Mouse (Mus musculus): ENCODE results near the gene Gas7. TPM values are rescaled to one million over a fixed set of nuclear protein-coding genes. Genes with fewer than 3 reads are reported as not detected.

The Gas7 gene
- polyA plus RNA-seq, 1 experiment from 2014 or later, result 53.5 TPM

DNA sequence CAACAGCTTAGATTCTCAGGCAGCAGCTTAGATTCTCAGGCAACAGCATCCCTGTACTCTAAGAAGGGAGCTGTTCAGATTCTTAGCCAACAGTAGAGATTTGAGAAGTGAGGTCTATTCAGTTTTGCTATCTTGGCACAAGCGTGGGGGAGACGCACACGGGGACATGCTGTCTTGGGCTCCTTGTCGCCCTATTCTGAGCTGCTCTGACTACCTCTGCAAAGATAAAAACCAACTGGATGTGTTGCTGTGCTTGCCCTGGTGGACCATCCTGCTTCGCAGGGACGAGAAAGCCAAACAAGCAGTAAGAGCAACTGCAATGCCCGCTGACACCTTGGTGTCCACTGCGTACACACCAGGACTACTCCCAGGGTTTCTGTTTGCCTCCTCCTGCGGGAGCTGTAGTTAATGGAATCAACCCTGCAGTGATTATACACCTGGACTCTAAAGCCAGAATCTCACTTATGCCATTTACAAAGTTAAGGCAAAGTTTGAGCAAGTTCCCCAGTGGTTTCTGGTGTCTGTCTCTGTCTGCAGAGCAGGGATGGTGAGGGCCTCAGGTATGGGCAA lies 198.4 kb downstream of the Gas7 start:
- Histone ChIP-seq H3K4me2 (ENCODE audit: low read length) (no peak overlapping the region), H3K27ac (ENCODE audit: low read length) (no peak overlapping the region), H3K9ac (ENCODE audit: low read depth, low read length) (no peak overlapping the region), H3K4me3 (ENCODE audit: low read depth, low read length) (no peak overlapping the region), H3K36me3 (ENCODE audit: control insufficient read depth, insufficient read depth, low read length) (no peaks in the 10 kb centered on the region), H3K9me3 (replicated peaks; ENCODE audit: control insufficient read depth, low read length, poor library complexity, severe bottlenecking) (no peaks in the 10 kb centered on the region), H3K27me3 (ENCODE audit: control insufficient read depth, insufficient read depth, low read depth, low read length) (no peaks in the 10 kb centered on the region), H3K4me1 (ENCODE audit: control insufficient read depth, insufficient read depth, low read length) (peaks cover 17% of the 10 kb centered on the region)
- no peak for ATAC-seq
- WGBS, result 90% methylated on average over 9 of the region's 9 CpGs

DNA sequence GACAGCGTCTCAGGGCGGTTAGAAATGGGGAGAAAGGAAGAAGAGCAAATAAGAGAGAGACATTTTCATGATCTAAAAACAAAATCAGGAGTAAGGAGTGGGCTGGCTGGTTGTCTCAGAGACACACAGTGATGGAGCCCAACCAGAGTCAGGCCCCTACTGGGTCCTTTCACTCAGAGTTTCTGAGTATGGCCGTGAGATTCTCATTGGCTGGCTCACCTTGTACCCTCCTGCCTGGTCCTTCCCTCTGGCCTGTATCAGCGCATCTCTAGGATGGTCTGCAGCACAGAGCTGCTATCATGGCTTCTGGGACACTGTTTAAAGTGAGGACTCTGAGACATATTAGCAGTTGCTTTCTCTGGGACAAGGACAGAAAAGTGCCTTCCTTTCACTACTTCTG lies 199.3 kb downstream of the Gas7 start:
- peaks cover 17% of the 10 kb centered on the region for H3K4me1 ChIP-seq (ENCODE audit: control insufficient read depth, insufficient read depth, low read length)
- 82% methylated on average over 4 of the region's 4 CpGs for WGBS
- H3K27ac ChIP-seq (ENCODE audit: low read length), result no peak overlapping the region
- no peak for ATAC-seq
- no peak overlapping the region for H3K9ac ChIP-seq (ENCODE audit: low read depth, low read length)
- no peaks in the 10 kb centered on the region for H3K9me3 ChIP-seq (replicated peaks; ENCODE audit: control insufficient read depth, low read length, poor library complexity, severe bottlenecking)
- H3K27me3 ChIP-seq (ENCODE audit: control insufficient read depth, insufficient read depth, low read depth, low read length), result no peaks in the 10 kb centered on the region
- H3K4me2 ChIP-seq (ENCODE audit: low read length), result no peak overlapping the region
- H3K36me3 ChIP-seq (ENCODE audit: control insufficient read depth, insufficient read depth, low read length), result no peaks in the 10 kb centered on the region
- no peak overlapping the region for H3K4me3 ChIP-seq (ENCODE audit: low read depth, low read length)

DNA sequence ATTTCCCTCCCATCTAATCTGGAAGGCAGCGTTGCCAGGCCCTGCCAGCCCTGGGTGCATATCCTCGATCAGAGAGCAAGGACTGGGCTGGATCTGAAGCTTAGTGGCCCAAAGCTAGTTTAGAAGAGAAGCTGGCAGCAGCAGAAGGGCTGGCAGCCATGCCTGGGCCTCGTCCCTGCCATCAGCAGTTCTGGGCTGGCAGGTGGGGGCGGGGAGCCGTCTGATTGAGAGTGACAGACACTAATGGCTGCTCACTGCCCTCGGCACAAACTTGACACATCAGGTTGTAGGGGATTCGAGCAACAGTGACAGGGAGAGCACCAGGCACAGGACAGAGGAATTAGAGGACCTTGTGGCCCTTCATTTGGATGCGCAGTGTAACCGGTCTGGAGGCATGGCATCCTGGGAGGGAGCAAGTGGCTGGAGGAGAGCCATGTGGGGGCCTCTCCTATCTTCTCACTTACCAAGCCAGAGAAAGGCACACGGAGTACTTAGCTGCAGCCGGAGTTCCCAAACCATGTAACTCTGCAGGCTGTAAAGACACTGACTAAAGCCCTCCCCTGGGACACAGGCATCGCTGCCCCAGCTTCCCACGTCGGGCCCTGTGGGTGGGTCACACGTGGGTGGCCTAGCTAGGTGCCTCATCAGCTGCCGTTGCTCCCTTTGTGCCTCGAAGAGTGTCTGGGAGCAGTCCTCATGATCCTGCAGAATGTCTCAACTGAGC lies 200.2 kb downstream of the Gas7 start:
- H3K4me1 ChIP-seq (ENCODE audit: control insufficient read depth, insufficient read depth, low read length), result peaks cover 17% of the 10 kb centered on the region
- WGBS, result 70% methylated on average over 17 of the region's 17 CpGs
- no peak overlapping the region for H3K4me3 ChIP-seq (ENCODE audit: low read depth, low read length)
- no peaks in the 10 kb centered on the region for H3K36me3 ChIP-seq (ENCODE audit: control insufficient read depth, insufficient read depth, low read length)
- H3K27ac ChIP-seq (ENCODE audit: low read length), result no peak overlapping the region
- no peaks in the 10 kb centered on the region for H3K9me3 ChIP-seq (replicated peaks; ENCODE audit: control insufficient read depth, low read length, poor library complexity, severe bottlenecking)
- H3K9ac ChIP-seq (ENCODE audit: low read depth, low read length), result no peak overlapping the region
- H3K4me2 ChIP-seq (ENCODE audit: low read length), result no peak overlapping the region
- H3K27me3 ChIP-seq (ENCODE audit: control insufficient read depth, insufficient read depth, low read depth, low read length), result no peaks in the 10 kb centered on the region
- no peak for ATAC-seq

DNA sequence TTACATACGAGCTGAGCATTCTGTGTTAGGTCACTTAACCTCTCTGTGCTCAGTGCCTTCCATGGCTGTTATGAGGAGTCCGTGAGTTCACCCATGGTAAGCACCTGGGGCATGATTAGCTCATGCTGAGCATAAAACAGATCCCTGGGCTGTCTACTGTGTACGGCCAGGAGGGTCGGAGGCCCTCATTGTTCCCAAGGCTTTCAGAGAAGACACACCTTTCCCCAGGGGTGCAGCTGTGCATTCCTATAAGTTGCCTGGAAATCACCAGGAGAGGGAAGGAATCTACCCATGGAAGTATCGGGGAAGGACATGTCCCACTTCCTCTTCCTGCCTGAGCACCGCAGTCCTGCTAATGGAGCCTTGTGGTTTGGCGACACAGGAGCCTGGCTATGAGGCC lies 201.1 kb downstream of the Gas7 start:
- Histone ChIP-seq H3K27ac (ENCODE audit: low read length) (no peak overlapping the region), H3K4me3 (ENCODE audit: low read depth, low read length) (no peak overlapping the region), H3K9me3 (replicated peaks; ENCODE audit: control insufficient read depth, low read length, poor library complexity, severe bottlenecking) (no peaks in the 10 kb centered on the region), H3K27me3 (ENCODE audit: control insufficient read depth, insufficient read depth, low read depth, low read length) (no peaks in the 10 kb centered on the region), H3K36me3 (ENCODE audit: control insufficient read depth, insufficient read depth, low read length) (no peaks in the 10 kb centered on the region), H3K4me2 (ENCODE audit: low read length) (no peak overlapping the region), H3K4me1 (ENCODE audit: control insufficient read depth, insufficient read depth, low read length) (peaks cover 17% of the 10 kb centered on the region), H3K9ac (ENCODE audit: low read depth, low read length) (no peak overlapping the region)
- ATAC-seq, result no peak
- 77% methylated on average over 7 of the region's 7 CpGs for WGBS

DNA sequence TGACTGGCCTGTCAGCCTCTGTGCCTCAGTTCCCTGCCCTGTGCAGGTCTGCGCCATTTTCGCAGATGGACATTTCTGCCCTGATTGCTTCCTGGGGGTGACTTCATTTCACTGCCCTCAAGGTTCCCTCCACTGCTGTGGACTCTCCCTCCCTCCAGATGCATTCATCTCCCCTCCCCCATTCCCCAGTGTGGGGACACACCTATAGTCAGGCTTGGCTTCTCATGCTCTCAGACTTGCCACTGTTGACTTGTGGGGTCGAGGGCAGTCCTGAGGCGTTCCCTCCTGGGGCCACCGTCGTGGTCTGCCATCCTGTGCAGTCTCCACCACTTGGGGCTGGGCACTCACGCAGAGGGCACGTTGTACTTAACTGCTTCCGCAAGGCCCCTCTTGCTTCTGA lies 201.6 kb downstream of the Gas7 start:
- no peaks in the 10 kb centered on the region for H3K9me3 ChIP-seq (replicated peaks; ENCODE audit: control insufficient read depth, low read length, poor library complexity, severe bottlenecking)
- H3K27me3 ChIP-seq (ENCODE audit: control insufficient read depth, insufficient read depth, low read depth, low read length), result no peaks in the 10 kb centered on the region
- no peak overlapping the region for H3K4me3 ChIP-seq (ENCODE audit: low read depth, low read length)
- H3K4me2 ChIP-seq (ENCODE audit: low read length), result no peak overlapping the region
- no peak overlapping the region for H3K9ac ChIP-seq (ENCODE audit: low read depth, low read length)
- no peak for ATAC-seq
- H3K27ac ChIP-seq (ENCODE audit: low read length), result no peak overlapping the region
- 88% methylated on average over 9 of the region's 9 CpGs for WGBS
- peaks cover 17% of the 10 kb centered on the region for H3K4me1 ChIP-seq (ENCODE audit: control insufficient read depth, insufficient read depth, low read length)
- no peaks in the 10 kb centered on the region; the same call in 1 of the 2 replicates for H3K36me3 ChIP-seq (ENCODE audit: control insufficient read depth, insufficient read depth, low read length)

DNA sequence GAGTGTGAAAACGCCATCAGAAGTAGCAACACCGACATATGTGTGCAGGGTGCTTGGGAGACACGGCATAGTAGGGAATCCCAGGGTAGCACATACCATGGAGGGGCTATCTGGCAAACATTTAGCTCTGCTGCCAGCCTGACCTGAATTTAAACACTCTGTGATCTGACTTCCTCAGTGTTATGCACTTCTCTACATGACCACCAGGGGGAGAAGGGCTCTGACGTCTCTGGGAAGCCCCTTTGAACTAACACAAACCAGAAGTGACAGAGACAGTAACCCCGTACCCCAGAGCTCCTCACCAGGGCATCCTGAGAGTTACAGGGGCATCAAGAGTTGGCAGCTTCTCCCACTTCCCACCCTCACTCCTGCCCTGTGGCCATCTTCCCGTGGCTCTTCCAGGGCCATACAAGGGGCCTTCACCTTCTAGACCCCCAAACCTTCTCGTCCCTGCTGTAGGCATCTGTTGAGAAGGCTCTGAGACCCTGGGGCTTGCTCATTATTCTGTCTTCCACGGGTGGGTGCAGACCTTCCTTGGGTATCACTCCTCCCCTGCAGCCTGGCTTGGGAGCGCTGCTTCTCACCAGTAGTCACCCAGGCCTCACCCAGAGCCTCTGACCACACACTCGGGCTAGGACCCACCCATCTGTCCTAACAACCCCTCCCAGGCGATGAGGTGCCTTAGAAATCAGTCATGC lies 202.6 kb downstream of the Gas7 start:
- H3K9me3 ChIP-seq (replicated peaks; ENCODE audit: control insufficient read depth, low read length, poor library complexity, severe bottlenecking), result no peaks in the 10 kb centered on the region
- H3K9ac ChIP-seq (ENCODE audit: low read depth, low read length), result no peak overlapping the region
- H3K27me3 ChIP-seq (ENCODE audit: control insufficient read depth, insufficient read depth, low read depth, low read length), result no peaks in the 10 kb centered on the region
- no peaks in the 10 kb centered on the region; the same call in 1 of the 2 replicates for H3K36me3 ChIP-seq (ENCODE audit: control insufficient read depth, insufficient read depth, low read length)
- no peak overlapping the region for H3K27ac ChIP-seq (ENCODE audit: low read length)
- H3K4me1 ChIP-seq (ENCODE audit: control insufficient read depth, insufficient read depth, low read length), result peaks cover 9% of the 10 kb centered on the region
- H3K4me2 ChIP-seq (ENCODE audit: low read length), result no peak overlapping the region
- no peak overlapping the region for H3K4me3 ChIP-seq (ENCODE audit: low read depth, low read length)
- ATAC-seq, result peak; percentile 39; the same call in 1 of the 2 replicates
- 46% methylated on average over 11 of the region's 11 CpGs for WGBS

DNA sequence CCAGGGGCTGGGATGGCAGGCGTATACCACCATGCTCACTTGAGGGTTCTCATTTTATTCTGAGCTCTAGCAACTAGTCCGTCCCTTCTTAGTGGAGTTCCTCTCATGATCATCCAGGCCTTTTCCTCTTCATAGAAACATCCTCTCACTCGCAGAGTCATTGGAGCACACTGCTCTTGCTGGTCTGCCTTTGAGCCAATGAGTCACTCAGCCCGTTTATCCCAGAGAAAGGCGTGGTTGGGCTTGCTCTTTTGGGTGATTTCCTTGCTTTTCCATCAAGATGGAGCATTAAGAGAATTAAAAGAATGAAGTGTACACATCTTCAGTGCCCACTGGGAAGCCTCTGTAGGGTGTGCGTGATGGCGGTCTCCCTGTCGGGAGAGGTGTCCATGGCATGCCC lies 206.2 kb downstream of the Gas7 start:
- WGBS, result 91% methylated on average over 8 of the region's 8 CpGs
- H3K4me2 ChIP-seq (ENCODE audit: low read length), result no peak overlapping the region
- H3K27me3 ChIP-seq (ENCODE audit: control insufficient read depth, insufficient read depth, low read depth, low read length), result no peaks in the 10 kb centered on the region
- H3K27ac ChIP-seq (ENCODE audit: low read length), result no peak overlapping the region
- no peaks in the 10 kb centered on the region for H3K9me3 ChIP-seq (replicated peaks; ENCODE audit: control insufficient read depth, low read length, poor library complexity, severe bottlenecking)
- no peak overlapping the region for H3K9ac ChIP-seq (ENCODE audit: low read depth, low read length)
- H3K4me1 ChIP-seq (ENCODE audit: control insufficient read depth, insufficient read depth, low read length), result peaks cover 2% of the 10 kb centered on the region; the same call in 1 of the 2 replicates
- H3K36me3 ChIP-seq (ENCODE audit: control insufficient read depth, insufficient read depth, low read length), result no peaks in the 10 kb centered on the region; the same call in 1 of the 2 replicates
- no peak overlapping the region for H3K4me3 ChIP-seq (ENCODE audit: low read depth, low read length)
- ATAC-seq, result no peak

DNA sequence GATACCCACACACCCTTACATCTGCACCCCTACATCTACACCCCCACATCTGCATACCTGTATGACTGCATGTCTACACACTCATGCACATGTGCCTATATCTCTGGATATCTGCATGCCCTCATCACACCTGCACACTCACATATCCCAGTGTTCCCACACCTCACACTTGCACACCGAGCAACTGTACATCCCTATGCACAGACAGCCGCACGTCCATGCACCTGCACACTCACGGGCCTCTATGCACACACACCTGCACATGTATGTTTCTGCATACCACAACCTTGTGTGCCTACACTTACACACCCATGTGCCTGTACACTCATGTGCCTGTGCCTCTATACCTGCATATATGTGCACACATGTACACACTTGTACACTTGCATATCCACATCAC lies 208.2 kb downstream of the Gas7 start:
- H3K27me3 ChIP-seq (ENCODE audit: control insufficient read depth, insufficient read depth, low read depth, low read length), result no peaks in the 10 kb centered on the region
- H3K9ac ChIP-seq (ENCODE audit: low read depth, low read length), result no peak overlapping the region
- H3K4me3 ChIP-seq (ENCODE audit: low read depth, low read length), result no peak overlapping the region
- H3K4me1 ChIP-seq (ENCODE audit: control insufficient read depth, insufficient read depth, low read length), result no peaks in the 10 kb centered on the region
- 97% methylated on average over 4 of the region's 4 CpGs for WGBS
- H3K36me3 ChIP-seq (ENCODE audit: control insufficient read depth, insufficient read depth, low read length), result no peaks in the 10 kb centered on the region; the same call in 1 of the 2 replicates
- H3K27ac ChIP-seq (ENCODE audit: low read length), result no peak overlapping the region
- ATAC-seq, result no peak
- no peaks in the 10 kb centered on the region for H3K9me3 ChIP-seq (replicated peaks; ENCODE audit: control insufficient read depth, low read length, poor library complexity, severe bottlenecking)
- H3K4me2 ChIP-seq (ENCODE audit: low read length), result no peak overlapping the region

DNA sequence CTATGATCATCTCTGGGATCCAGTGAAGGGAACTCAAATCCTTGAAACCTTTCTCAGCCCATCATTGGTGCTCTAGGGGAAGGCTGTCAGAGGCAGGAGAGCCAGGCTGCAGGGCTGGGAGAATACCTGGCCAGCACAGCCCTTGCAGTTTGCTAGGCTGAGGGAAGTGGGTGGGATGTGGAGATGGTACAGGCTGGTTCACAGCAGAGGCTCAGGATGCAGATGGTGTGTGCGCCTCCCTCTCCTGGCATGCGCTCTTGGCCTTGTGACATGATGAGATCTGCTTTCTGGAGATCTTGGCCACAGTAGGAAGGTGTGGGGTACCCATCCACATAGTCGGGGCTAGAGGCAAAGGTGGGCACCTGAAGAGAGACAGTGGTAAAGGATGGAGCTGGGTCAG lies 209.0 kb downstream of the Gas7 start:
- no peak for ATAC-seq
- WGBS, result 87% methylated on average over 3 of the region's 3 CpGs
- no peak overlapping the region for H3K4me3 ChIP-seq (ENCODE audit: low read depth, low read length)
- no peaks in the 10 kb centered on the region; the same call in 1 of the 2 replicates for H3K36me3 ChIP-seq (ENCODE audit: control insufficient read depth, insufficient read depth, low read length)
- H3K9ac ChIP-seq (ENCODE audit: low read depth, low read length), result no peak overlapping the region
- no peaks in the 10 kb centered on the region for H3K9me3 ChIP-seq (replicated peaks; ENCODE audit: control insufficient read depth, low read length, poor library complexity, severe bottlenecking)
- H3K4me1 ChIP-seq (ENCODE audit: control insufficient read depth, insufficient read depth, low read length), result no peaks in the 10 kb centered on the region
- no peak overlapping the region for H3K4me2 ChIP-seq (ENCODE audit: low read length)
- no peak overlapping the region for H3K27ac ChIP-seq (ENCODE audit: low read length)
- no peaks in the 10 kb centered on the region for H3K27me3 ChIP-seq (ENCODE audit: control insufficient read depth, insufficient read depth, low read depth, low read length)
